Mouse (Mus musculus) stomach, embryonic 16.5 days (tissue): ENCODE measurements at regions not wholly inside any gene's neighbourhood (a gene's known extent, or its start where the extent isn't known, plus 50 kb on each side); places are given as distances from the start of the nearest gene placed in this dataset.

ENCODE experiments used
- ATAC-seq: fragments of 200-750 bp; cut with Nextera tagmentation; 2 replicates; pipeline ENCODE4 v1.8.0; 2017; ENCODE audit warnings: moderate number of reproducible peaks, moderate TSS enrichment; ENCODE audit not compliant: insufficient read depth, low FRiP score
- H3K27ac ChIP-seq: fragments of 300-500 bp; sonication (generic); 2 replicates; pipeline ENCODE4 v1.5.1; 2014; ENCODE audit warnings: low read length
- H3K27me3 ChIP-seq: fragments of 300-500 bp; sonication (generic); 2 replicates; pipeline ENCODE4 v1.6.1; 2014; ENCODE audit warnings: low read length, control low read depth, mixed read lengths; ENCODE audit not compliant: control insufficient read depth, insufficient read depth
- H3K36me3 ChIP-seq: fragments of 300-500 bp; sonication (generic); 2 replicates; pipeline ENCODE4 v1.6.1; 2014; ENCODE audit warnings: low read length; ENCODE audit not compliant: control insufficient read depth, insufficient read depth
- H3K4me1 ChIP-seq: fragments of 300-500 bp; sonication (generic); 2 replicates; pipeline ENCODE4 v1.6.1; 2014; ENCODE audit warnings: low read length, control low read depth, mixed read lengths; ENCODE audit not compliant: control insufficient read depth, insufficient read depth
- H3K4me2 ChIP-seq: fragments of 300-500 bp; sonication (generic); 2 replicates; pipeline ENCODE4 v1.6.1; 2014; ENCODE audit warnings: low read depth, low read length, mixed read lengths
- H3K4me3 ChIP-seq: fragments of 300-500 bp; sonication (generic); replicated peaks from 2 replicates; pipeline ENCODE4 v1.5.1; 2014; ENCODE audit warnings: mild to moderate bottlenecking, low read length
- H3K9ac ChIP-seq: fragments of 300-500 bp; sonication (generic); 2 replicates; pipeline ENCODE4 v1.6.1; 2014; ENCODE audit warnings: low read length
- H3K9me3 ChIP-seq: fragments of 300-500 bp; sonication (generic); replicated peaks from 2 replicates; pipeline ENCODE4 v1.6.1; 2016; ENCODE audit warnings: low read length, control low read depth; ENCODE audit not compliant: control insufficient read depth
- WGBS: fragments of 180-500 bp; shearing (Covaris S2); extraction: QIAGEN DNeasy Blood & Tissue Kit; methylation state at CpG from one replicate; pipeline ENCODE4 v1.1.7; 2014; 5-methylcytosine and 5-hydroxymethylcytosine counted together

DNA sequence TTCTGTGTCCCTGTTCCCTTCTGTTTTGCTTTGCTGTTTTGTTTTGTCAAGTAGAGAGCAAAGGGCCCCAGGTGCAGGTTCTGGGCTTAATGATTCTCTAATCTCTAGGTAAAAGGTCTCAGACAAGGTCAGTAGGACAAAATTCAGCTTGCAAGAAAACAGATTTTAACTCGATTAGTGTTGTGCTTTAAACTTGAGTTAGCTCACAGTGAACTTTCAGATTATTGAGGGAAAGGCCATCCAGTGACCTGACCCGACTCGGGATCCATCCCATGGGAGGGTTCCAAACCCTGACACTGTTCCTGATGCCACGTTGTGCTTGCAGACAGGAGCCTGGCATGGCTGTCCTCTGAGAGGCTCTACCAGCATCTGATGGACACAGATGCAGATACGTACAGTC lies 83.8 kb upstream of the Acsl1 start:
- Histone ChIP-seq H3K9ac (no peak overlapping the region), H3K4me1 (no peaks in the 10 kb centered on the region), H3K9me3 (no peaks in the 10 kb centered on the region), H3K4me3 (no peak overlapping the region), H3K27ac (no peak overlapping the region), H3K36me3 (no peaks in the 10 kb centered on the region), H3K4me2 (no peak overlapping the region), H3K27me3 (no peaks in the 10 kb centered on the region)
- WGBS = 74% methylated on average over 5 of the region's 5 CpGs
- ATAC-seq = no peak

DNA sequence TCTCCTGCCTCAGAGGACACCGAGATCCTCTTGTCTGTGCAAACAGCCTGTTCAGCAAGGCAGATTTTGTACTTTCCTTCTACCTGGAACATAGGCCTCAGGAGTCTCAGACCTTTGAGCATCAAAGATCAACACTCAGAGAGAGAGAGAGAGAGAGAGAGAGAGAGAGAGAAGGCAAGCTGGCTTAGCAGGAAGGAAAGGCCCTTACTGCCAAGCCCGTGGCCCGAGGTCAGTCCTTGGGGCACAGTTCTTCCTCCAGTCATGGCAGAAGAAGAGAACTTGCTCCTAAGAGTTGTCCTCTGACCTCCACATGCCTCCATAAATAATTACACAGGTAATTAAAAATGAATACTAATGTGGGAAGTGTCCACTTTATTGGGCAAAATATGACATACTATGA lies 82.4 kb upstream of the Acsl1 start:
- Histone ChIP-seq H3K9ac (no peak overlapping the region), H3K4me3 (no peak overlapping the region), H3K4me1 (no peaks in the 10 kb centered on the region), H3K4me2 (no peak overlapping the region), H3K27me3 (no peaks in the 10 kb centered on the region), H3K27ac (no peak overlapping the region), H3K36me3 (no peaks in the 10 kb centered on the region), H3K9me3 (no peaks in the 10 kb centered on the region)
- 76% methylated on average over 3 of the region's 3 CpGs for WGBS
- no peak for ATAC-seq

DNA sequence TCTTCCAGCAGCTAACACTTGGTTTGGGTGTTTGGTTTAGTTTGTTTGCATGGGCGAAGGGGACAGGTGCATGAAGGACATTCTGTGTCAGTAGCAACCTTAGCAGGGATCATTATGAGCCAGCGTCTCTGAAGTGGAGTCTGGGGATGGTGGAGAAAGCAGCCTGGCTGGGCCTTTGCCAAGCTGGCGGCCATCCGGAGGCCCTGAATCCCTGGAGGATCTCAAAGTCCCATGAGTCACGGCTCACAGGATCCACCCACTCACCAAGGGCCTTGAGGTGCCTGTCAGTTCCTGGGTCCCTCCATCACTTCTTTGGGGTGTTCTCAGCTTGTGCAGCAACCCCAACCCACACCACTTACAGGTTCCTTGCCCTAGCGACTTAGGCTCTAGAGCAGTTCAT lies 80.4 kb upstream of the Acsl1 start:
- H3K27me3 ChIP-seq = no peaks in the 10 kb centered on the region
- no peaks in the 10 kb centered on the region for H3K36me3 ChIP-seq
- no peak overlapping the region for H3K4me2 ChIP-seq
- WGBS = 77% methylated on average over 6 of the region's 6 CpGs
- H3K9me3 ChIP-seq = no peaks in the 10 kb centered on the region
- no peaks in the 10 kb centered on the region for H3K4me1 ChIP-seq
- no peak for ATAC-seq
- no peak overlapping the region for H3K9ac ChIP-seq
- H3K4me3 ChIP-seq = no peak overlapping the region
- H3K27ac ChIP-seq = no peak overlapping the region

DNA sequence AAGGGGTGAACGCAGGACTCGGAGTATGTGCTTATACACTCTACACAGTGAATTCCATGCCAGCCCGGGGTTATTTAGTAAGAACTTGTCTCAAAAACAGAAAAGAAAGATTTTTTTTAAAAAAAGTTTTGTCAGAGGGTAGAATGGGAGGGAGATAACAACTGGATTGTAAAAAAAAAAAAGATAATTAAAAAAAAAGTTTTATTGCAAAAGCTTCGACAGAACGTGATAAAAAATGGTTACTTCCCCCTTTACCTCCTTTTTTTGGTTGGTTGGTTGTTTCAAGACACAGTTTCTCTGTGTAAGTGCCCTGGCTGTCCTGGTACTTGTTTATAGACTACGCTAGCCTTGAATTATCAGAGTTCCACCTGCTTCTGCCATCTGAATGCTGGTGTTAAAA lies 79.2 kb upstream of the Acsl1 start:
- no peaks in the 10 kb centered on the region for H3K9me3 ChIP-seq
- no peak overlapping the region for H3K9ac ChIP-seq
- H3K36me3 ChIP-seq = no peaks in the 10 kb centered on the region
- H3K4me3 ChIP-seq = no peak overlapping the region
- no peaks in the 10 kb centered on the region for H3K4me1 ChIP-seq
- H3K27ac ChIP-seq = no peak overlapping the region
- ATAC-seq = no peak
- no peaks in the 10 kb centered on the region for H3K27me3 ChIP-seq
- 87% methylated on average over 6 of the region's 6 CpGs for WGBS
- H3K4me2 ChIP-seq = no peak overlapping the region

DNA sequence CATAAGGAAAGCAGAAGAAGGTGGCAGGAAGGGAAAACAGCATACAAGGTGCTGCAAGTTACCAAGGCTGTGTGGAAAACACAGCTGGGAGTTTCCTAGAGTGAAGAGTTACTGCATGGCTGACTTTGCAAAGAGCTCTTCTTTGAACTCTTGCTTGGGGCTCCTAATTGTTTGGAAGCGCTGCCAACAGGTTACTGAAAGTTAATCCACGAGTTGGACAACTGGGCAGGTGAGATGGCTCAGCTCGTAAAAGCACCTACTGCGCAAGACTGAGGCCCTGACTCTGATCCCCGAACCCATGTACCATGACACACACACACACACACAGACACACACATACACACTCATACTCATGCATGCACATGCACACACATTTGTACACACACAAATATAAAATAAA lies 77.5 kb upstream of the Acsl1 start:
- 91% methylated on average over 5 of the region's 5 CpGs for WGBS
- no peak for ATAC-seq

GRCm38 (mm10) chr8:46394750-46395149 lies 76.1 kb upstream of the Acsl1 start:
- Histone ChIP-seq H3K4me2 (no peak overlapping the region), H3K27ac (no peak overlapping the region), H3K4me1 (no peaks in the 10 kb centered on the region), H3K9me3 (no peaks in the 10 kb centered on the region), H3K4me3 (no peak overlapping the region), H3K36me3 (no peaks in the 10 kb centered on the region), H3K27me3 (no peaks in the 10 kb centered on the region), H3K9ac (no peak overlapping the region)
- WGBS = 79% methylated on average over 5 of the region's 5 CpGs
- no peak for ATAC-seq

More for the DNA sequence above, 77.5 kb upstream of the Acsl1 start:
- no peaks in the 10 kb centered on the region for H3K4me1 ChIP-seq
- no peaks in the 10 kb centered on the region for H3K27me3 ChIP-seq
- H3K27ac ChIP-seq = no peak overlapping the region
- no peaks in the 10 kb centered on the region for H3K36me3 ChIP-seq
- H3K4me3 ChIP-seq = no peak overlapping the region
- H3K9me3 ChIP-seq = no peaks in the 10 kb centered on the region
- no peak overlapping the region for H3K4me2 ChIP-seq
- no peak overlapping the region for H3K9ac ChIP-seq

- WGBS = 77% methylated on average over 1 of the region's 1 CpGs
- Histone ChIP-seq H3K4me3 (no peak overlapping the region), H3K9ac (no peak overlapping the region), H3K27ac (no peak overlapping the region), H3K27me3 (no peaks in the 10 kb centered on the region), H3K9me3 (no peaks in the 10 kb centered on the region), H3K4me1 (no peaks in the 10 kb centered on the region), H3K4me2 (no peak overlapping the region), H3K36me3 (no peaks in the 10 kb centered on the region)
- ATAC-seq = no peak
Measured at GRCm38 (mm10) chr8:46395348-46395747, 75.5 kb upstream of the Acsl1 start.

DNA sequence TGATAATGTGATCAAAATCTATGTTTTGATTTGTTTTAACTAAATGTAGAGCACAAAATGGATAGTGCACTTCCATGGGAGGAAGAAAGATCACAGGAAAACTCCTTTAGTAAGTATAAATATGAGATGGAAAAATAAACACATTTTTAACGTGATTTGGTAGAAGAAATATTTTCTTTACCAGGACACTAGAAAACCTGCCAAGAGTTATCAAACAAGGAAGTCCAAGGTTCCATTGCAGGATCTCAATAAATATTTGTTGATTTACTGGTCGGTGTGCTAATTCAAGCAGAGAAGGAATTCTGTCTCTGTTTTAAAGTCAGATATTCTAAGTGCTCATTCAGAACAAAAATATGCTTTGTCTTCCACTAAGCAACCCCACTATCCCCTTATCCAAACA lies 73.8 kb upstream of the Acsl1 start:
- Histone ChIP-seq H3K9ac (no peak overlapping the region), H3K27me3 (no peaks in the 10 kb centered on the region), H3K36me3 (no peaks in the 10 kb centered on the region), H3K9me3 (no peaks in the 10 kb centered on the region), H3K4me1 (no peaks in the 10 kb centered on the region), H3K4me3 (no peak overlapping the region), H3K4me2 (no peak overlapping the region), H3K27ac (no peak overlapping the region)
- WGBS = 30% methylated on average over 2 of the region's 2 CpGs
- ATAC-seq = no peak

- 62% methylated on average over 8 of the region's 8 CpGs for WGBS
- no peak overlapping the region for H3K4me3 ChIP-seq
- no peaks in the 10 kb centered on the region for H3K9me3 ChIP-seq
- ATAC-seq = no peak
- H3K4me2 ChIP-seq = no peak overlapping the region
- no peak overlapping the region for H3K27ac ChIP-seq
- no peaks in the 10 kb centered on the region for H3K27me3 ChIP-seq
- no peaks in the 10 kb centered on the region for H3K4me1 ChIP-seq
- H3K9ac ChIP-seq = no peak overlapping the region
- H3K36me3 ChIP-seq = no peaks in the 10 kb centered on the region
Measured at GRCm38 (mm10) chr8:46397777-46398176, 73.1 kb upstream of the Acsl1 start.

DNA sequence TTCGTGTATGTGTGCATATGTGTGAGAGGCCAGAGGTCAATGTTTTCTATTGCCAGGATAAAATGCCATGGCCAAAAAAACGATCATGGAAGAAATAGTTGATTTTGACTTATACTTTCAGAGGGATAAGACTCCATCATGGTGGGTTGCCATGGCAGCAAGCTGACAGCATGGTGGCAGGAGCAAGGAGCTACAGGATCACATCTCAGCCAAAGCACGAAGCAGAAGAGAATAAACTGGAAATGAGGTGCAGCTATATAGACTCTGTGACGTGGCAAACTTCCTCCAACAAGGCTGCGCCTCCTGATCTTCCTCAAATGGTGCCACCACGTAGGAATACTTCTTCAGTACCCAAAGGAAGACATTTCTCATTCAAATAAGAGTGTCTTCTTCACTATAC lies 70.2 kb upstream of the Acsl1 start:
- no peaks in the 10 kb centered on the region for H3K4me1 ChIP-seq
- H3K36me3 ChIP-seq = no peaks in the 10 kb centered on the region
- H3K4me2 ChIP-seq = no peak overlapping the region
- no peaks in the 10 kb centered on the region for H3K9me3 ChIP-seq
- no peak overlapping the region for H3K9ac ChIP-seq
- H3K27ac ChIP-seq = no peak overlapping the region
- no peak for ATAC-seq
- no peak overlapping the region for H3K4me3 ChIP-seq
- H3K27me3 ChIP-seq = no peaks in the 10 kb centered on the region
- whole genome bisulfite sequencing = 70% methylated on average over 6 of the region's 6 CpGs
